Mouse (Mus musculus) olfactory bulb, adult 2 months (tissue): ENCODE data around the gene Kcnk1. TPM values are rescaled to one million over a fixed set of nuclear protein-coding genes. Genes with fewer than 3 reads are reported as not detected.

Experiments used
- H3K27ac ChIP-seq: fragments of 200-500 bp; 2 replicates; pipeline ENCODE4 v1.5.1; 2012; ENCODE audit warnings: low read depth, low read length; ENCODE audit not compliant: insufficient read depth
- H3K4me1 ChIP-seq: fragments of 200-500 bp; 2 replicates; pipeline ENCODE4 v1.6.1; 2012; ENCODE audit warnings: low read length; ENCODE audit not compliant: control insufficient read depth, insufficient read depth
- H3K4me3 ChIP-seq: fragments of 200-500 bp; 2 replicates; pipeline ENCODE4 v1.5.1; 2012; ENCODE audit warnings: mild to moderate bottlenecking, low read depth, low read length, moderate library complexity; ENCODE audit not compliant: insufficient read depth
- CTCF ChIP-seq: fragments of 200-500 bp; IDR thresholded peaks from 2 replicates; pipeline ENCODE4 v1.5.1; 2012; ENCODE audit warnings: low read depth, mild to moderate bottlenecking, low read length, moderate library complexity; ENCODE audit not compliant: insufficient read depth
- POLR2A ChIP-seq: fragments of 200-500 bp; IDR thresholded peaks from 2 replicates; pipeline ENCODE4 v1.6.1; 2012; ENCODE audit warnings: mild to moderate bottlenecking, low read depth, low read length, moderate library complexity; ENCODE audit not compliant: insufficient read depth
- WGBS: fragments of 180-500 bp; shearing (Covaris S2); methylation state at CpG from one replicate; pipeline ENCODE4 v1.1.7; 2018; 5-methylcytosine and 5-hydroxymethylcytosine counted together
- polyA plus RNA-seq: library from polyadenylated mRNA; stranded (reverse); fragments of >200 nt; gene quantifications from 2 replicates; pipeline ENCODE4 v1.2.4, GENCODE M21; 2012; ENCODE audit warnings: low replicate concordance; ENCODE audit not compliant: missing spikeins, insufficient read depth, insufficient read length

Gene Kcnk1
- not detected in 2 replicates for polyA plus RNA-seq

DNA sequence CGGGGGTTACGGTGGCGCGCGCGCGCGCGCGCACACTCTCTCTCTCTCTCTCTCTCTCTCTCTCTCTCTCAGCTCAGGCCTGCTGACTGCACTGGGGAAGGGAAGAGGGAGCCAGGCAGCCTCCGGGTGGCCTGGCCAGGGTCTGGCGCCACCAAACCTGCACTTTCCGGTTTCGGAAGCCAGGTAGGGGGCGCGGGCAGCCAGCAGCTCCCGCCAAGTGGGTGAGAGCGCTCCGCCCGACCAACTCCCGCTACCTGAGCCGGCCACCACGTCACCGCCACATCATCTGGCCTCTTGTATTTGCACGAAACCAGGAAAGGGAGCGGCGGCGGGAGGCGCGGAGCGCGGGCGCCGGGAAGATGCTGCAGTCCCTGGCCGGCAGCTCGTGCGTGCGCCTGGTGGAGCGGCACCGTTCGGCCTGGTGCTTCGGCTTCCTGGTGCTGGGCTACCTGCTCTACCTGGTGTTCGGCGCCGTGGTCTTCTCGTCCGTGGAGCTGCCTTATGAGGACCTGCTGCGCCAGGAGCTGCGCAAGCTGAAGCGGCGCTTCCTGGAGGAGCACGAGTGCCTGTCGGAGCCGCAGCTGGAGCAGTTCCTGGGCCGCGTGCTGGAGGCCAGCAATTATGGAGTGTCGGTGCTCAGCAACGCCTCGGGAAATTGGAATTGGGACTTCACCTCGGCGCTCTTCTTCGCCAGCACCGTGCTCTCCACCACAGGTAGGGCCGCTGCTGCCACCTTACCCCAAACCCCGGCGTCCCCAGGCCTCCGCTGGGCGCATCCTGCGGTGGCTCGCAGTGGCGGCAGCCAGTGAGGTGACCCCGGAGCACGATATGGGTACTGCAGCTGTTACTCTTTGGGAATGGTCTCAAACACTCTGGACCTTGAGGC, at the start of gene Kcnk1:
Gene Kcnk1 (plus strand): TSS at position 70 of the 886 bp plus-strand sequence.
- TF ChIP-seq CTCF (no peak; the same call in 1 of the 2 replicates), POLR2A (0 out of 2 replicates have a peak, but pooled peaks have one; percentile 36)
- Histone ChIP-seq H3K4me3 (peak within 1 kb of the TSS; percentile 77), H3K4me1 (peaks cover 14% of the 10 kb centered on the region), H3K27ac (peak within 1 kb of the TSS; percentile 73)
- WGBS: under 1% methylated on average over 73 of the region's 73 CpGs

DNA sequence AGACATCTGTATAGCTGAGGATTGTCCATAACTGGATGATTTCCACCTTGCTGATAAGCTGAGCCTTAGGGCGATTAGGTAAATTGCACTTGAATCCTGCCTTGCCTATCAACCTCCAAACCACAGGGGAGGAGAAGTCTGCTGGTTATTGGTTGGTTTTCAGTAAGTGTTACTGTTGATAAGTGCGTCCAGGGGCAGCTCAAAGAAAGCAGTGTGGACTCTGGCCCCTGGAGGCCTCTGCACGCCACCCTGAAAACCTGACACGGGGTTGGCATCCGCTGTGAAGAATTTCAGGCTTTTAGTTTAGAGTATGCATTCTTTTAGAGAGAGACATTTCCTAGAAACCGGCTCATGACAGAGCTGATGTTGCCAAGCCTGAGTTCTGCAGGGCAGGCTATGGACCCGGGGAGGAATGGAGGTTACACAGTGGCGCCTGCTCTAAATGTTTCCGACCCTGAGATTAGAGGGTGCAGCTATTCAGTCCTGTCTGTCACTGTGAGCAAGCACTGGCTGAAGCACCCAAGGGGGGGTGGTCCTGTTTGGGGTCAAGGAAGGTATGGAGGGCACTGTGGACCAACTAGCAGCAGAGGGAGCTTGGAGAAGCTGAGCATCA, 46.2 kb upstream of the Kcnk1 start:
- no peak overlapping the region for H3K4me3 ChIP-seq
- TF ChIP-seq POLR2A (no peak), CTCF (no peak)
- no peak overlapping the region for H3K27ac ChIP-seq
- WGBS: 75% methylated on average over 9 of the region's 9 CpGs
- H3K4me1 ChIP-seq: peaks cover 5% of the 10 kb centered on the region

DNA sequence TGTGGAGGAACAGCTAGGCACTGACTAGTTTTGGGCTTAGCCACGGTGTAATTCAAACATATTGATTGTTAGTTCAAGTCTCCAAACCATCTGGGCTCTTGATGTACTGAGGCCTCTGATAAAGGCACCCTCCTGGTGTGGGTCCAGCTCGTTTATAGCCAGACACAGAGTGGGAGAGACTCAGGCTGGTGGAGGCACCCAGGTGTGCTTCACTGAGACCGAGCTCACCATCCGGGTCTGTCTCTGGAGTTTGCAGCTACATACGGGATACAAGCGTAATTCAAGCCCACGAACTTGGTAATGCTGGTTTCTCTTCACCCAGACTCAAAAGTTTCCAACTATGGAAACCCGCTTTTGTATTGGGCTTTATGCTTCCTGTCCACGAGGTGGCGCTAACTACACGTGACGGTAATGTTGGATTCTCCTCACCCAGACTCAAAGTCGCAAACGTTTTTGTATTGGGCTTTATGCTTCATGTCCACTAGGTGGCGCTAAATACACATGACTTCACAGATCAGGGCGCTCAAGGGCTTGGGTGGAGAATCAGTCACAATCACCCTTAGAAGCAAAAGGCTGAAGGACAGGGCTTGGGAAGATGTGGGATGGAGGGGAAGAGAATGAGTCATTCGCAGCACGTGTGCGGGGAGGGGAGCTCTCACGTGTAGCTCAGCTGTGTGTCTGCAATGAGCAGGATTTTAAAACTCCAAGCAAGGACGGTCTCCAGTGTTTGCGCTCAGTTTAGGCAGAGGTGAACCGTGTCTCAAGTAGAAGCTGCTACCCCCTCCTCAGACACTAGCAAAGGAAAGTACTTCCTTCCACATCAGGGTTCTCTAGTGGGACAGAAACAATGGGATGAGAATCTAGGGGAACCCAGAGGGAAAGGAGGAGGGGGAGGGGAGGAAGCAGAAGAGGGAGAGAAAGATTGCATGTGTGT, 44.7 kb upstream of the Kcnk1 start:
- TF ChIP-seq CTCF (no peak; the same call in 1 of the 2 replicates), POLR2A (no peak)
- Histone ChIP-seq H3K27ac (no peak overlapping the region), H3K4me3 (no peak overlapping the region), H3K4me1 (peaks cover 6% of the 10 kb centered on the region)
- 17% methylated on average over 23 of the region's 23 CpGs for WGBS

DNA sequence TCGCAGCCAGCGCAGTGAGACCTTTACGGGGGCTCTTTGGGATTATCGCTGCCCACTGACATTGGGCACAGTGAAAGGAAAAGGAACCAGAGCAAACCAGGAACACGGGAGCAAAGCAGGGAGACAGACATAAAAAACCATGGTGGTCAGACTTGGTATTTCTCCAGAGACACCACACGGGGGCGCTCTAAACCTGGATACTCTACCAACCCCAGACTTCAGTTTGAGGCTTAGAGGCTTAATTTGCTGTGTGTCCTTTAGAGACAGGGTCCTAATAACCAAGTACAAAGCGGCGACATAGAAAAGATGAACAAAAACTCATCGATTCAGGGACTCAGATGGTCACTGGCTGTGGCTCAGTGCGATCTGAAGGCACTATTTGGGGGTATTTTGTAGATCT, 39.3 kb upstream of the Kcnk1 start:
- Histone ChIP-seq H3K4me3 (no peak overlapping the region), H3K27ac (no peak overlapping the region), H3K4me1 (peaks cover 15% of the 10 kb centered on the region)
- 6% methylated on average over 11 of the region's 11 CpGs for WGBS
- TF ChIP-seq CTCF (no peak), POLR2A (no peak)

DNA sequence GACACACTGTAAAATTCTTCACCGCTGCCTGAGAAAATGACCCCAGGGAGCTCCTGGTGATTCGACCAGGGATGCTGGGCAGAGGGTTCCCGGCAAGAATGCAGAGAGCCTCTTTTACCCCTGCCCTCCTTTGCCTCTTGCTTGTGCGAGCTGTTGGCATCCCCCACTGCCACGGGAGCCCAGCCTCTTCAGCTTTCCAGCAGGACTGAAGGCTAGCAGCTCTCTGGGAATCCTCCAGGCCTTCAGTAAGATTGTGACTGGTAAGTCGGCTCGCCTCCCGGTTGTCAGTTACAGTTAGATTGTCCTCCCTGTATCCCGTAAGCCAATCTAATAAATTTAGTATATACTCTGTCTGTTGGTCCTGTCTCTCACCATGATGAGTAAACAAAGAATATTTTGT, 38.2 kb upstream of the Kcnk1 start:
- TF ChIP-seq POLR2A (no peak), CTCF (no peak)

DNA sequence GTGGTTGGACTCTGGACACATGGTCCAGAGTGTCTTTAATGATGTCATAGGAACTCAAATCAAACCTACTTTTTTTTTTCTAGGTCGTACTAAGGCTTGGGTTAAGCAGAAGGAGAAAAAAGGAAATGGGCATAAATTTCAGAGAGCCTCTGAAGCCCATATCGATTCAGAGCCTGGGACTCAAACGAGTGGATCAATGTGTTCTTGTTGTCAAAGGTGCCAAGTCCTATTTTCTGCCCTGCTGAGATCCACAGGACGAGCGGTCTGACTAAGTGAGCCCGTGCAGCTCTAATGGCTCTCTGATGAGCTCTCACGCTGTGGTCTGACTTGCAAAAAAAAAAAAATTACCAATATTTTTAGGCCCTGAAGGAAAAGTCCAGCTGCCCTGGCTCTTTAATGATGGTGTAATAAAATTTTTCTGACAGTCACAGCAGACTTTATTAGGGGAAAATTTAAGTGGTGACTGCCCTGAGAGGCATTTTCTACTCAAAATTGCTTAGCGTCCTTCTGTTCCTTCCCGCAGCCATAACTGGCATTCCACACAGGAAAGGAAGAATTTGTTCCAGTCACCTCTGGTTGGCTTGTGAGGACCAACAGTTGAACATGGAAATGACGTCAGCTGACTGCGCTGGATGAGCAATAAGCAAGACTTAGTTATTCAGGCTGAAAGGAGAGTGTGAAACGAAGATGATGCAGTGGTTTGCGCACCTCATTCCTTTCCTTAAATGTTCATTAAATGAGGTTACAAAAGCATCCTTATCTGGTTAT, 37.6 kb upstream of the Kcnk1 start:
- Histone ChIP-seq H3K27ac (no peak overlapping the region), H3K4me1 (peaks cover 12% of the 10 kb centered on the region), H3K4me3 (no peak overlapping the region)
- TF ChIP-seq CTCF (no peak), POLR2A (no peak)
- 86% methylated on average over 13 of the region's 13 CpGs for WGBS

More for the DNA sequence above, 38.2 kb upstream of the Kcnk1 start:
- WGBS: 69% methylated on average over 9 of the region's 9 CpGs
- Histone ChIP-seq H3K4me1 (peaks cover 12% of the 10 kb centered on the region), H3K4me3 (no peak overlapping the region), H3K27ac (no peak overlapping the region)

DNA sequence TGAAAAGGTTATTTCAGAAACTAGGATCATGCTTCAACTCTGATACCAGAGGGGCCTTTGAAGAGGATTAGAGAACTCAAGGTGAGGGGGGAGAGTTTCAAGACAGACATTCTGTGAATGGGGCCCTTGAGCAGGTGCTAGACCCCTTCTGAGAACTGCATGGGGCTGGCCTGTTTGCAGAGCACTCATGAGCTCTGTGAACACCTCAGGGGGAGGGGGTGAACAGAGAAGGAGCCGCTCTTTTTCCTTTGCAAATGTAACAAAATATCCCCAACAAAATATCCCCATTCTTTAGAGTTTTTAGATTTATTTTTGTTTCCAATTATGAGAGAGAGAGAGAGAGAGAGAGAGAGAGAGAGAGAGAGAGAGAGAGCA, 37.0 kb upstream of the Kcnk1 start:
- WGBS: 89% methylated on average over 1 of the region's 1 CpGs
- H3K4me1 ChIP-seq: peaks cover 12% of the 10 kb centered on the region
- H3K4me3 ChIP-seq: no peak overlapping the region
- TF ChIP-seq POLR2A: no peak
- TF ChIP-seq CTCF: no peak
- H3K27ac ChIP-seq: no peak overlapping the region

DNA sequence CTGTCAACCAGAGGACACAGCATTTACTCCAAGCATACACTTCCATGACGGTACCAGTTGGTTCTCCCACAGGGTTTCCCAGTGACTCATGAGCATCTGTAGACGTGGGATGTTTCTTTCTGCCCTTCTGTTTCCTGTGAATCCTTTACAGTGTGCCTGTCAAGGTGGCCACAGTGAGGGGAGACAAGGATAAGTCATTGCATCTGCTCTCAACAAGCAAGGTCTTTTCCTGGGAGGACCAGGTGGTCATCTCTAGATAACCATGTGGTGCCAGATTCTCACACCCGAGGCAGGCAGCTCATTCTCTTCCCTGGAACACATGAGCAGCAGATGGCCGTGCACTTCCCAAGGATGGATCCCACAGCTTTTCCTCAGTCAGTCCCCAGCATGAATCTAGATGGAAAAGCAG, 35.6 kb upstream of the Kcnk1 start:
- peak overlapping the region; percentile 61 for H3K27ac ChIP-seq

More for the DNA sequence above, 35.6 kb upstream of the Kcnk1 start:
- no peak for TF ChIP-seq CTCF
- no peak for TF ChIP-seq POLR2A
- Histone ChIP-seq H3K4me1 (peaks cover 21% of the 10 kb centered on the region), H3K4me3 (no peak overlapping the region)
- WGBS: 36% methylated on average over 4 of the region's 4 CpGs
